Mouse (Mus musculus) kidney, embryonic 15.5 days (tissue): ENCODE measurements around the gene Itga3. TPM values are rescaled to one million over a fixed set of nuclear protein-coding genes. Genes with fewer than 3 reads are reported as not detected.

Source experiments
- ATAC-seq: fragments of 200-750 bp; cut with Nextera tagmentation; replicated peaks from 2 replicates; pipeline ENCODE4 v1.8.0; 2017; ENCODE audit warnings: moderate TSS enrichment; ENCODE audit not compliant: low FRiP score
- H3K27ac ChIP-seq: fragments of 300-500 bp; sonication (generic); 2 replicates; pipeline ENCODE4 v1.5.1; 2015; ENCODE audit warnings: mild to moderate bottlenecking, inconsistent platforms
- H3K27me3 ChIP-seq: fragments of 300-500 bp; sonication (generic); 2 replicates; pipeline ENCODE4 v1.6.1; 2015; ENCODE audit warnings: inconsistent platforms
- H3K36me3 ChIP-seq: fragments of 300-500 bp; sonication (generic); 2 replicates; pipeline ENCODE4 v1.6.1; 2015; ENCODE audit warnings: inconsistent platforms
- H3K4me1 ChIP-seq: fragments of 300-500 bp; sonication (generic); 2 replicates; pipeline ENCODE4 v1.6.1; 2015; ENCODE audit warnings: inconsistent platforms
- H3K4me2 ChIP-seq: fragments of 300-500 bp; sonication (generic); 2 replicates; pipeline ENCODE4 v1.6.1; 2015; ENCODE audit warnings: moderate library complexity, mild to moderate bottlenecking, inconsistent platforms
- H3K4me3 ChIP-seq: fragments of 300-500 bp; sonication (generic); replicated peaks from 2 replicates; pipeline ENCODE4 v1.5.1; 2015; ENCODE audit warnings: mild to moderate bottlenecking, inconsistent platforms
- H3K9ac ChIP-seq: fragments of 300-500 bp; sonication (generic); 2 replicates; pipeline ENCODE4 v1.6.1; 2015; ENCODE audit warnings: mild to moderate bottlenecking, inconsistent platforms
- H3K9me3 ChIP-seq: fragments of 300-500 bp; sonication (generic); replicated peaks from 2 replicates; pipeline ENCODE4 v1.6.1; 2016; ENCODE audit warnings: inconsistent platforms
- WGBS: fragments of 180-500 bp; shearing (Covaris S2); methylation state at CpG from one replicate; pipeline ENCODE4 v1.1.7; 2015; ENCODE audit warnings: mixed read lengths; 5-methylcytosine and 5-hydroxymethylcytosine counted together
- polyA plus RNA-seq: library from polyadenylated mRNA; unstranded; fragments of >200 nt; fragmentation: Nextera tagmentation; extraction: Ambion mirVana; gene quantifications from 2 replicates; pipeline ENCODE4 v1.2.1, GENCODE M21; 2015

Itga3 gene
- polyA plus RNA-seq, result 21.0 and 22.9 TPM in 2 replicates

DNA sequence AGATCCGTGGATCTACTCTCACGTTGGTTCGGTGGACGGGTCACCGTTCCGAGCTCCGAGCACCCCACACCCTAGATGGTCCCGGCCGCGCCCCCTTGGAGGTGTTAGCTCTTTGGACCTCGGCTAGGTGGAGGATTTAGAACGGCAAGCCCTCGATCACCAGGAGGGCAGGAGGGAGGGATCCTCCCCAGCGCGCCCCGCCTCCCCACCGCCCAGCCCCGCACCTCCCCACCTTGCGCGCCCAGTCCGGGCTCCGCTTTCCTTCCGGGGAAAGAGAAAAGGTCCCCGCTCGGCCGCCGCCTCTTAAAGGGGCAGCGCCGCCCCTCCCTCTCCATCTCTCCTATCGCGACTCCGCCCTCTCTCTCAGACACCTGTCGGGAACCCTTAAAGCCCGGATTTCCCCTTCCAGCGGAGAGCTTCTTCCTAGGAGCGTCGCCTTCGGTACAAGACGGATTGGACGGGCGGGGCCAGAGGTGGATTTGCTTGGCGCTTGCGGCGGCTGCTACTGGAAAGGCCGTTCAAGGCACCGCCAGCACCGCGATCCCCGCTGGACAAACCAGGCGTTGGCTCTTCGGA, at the start of gene Itga3:
Itga3 (minus strand) TSS at position 266 of the 576 bp plus-strand sequence.
- under 1% methylated on average over 47 of the region's 51 CpGs for WGBS
- ATAC-seq, result peak; percentile 66

GRCm38 (mm10) chr11:95125366-95125948, 48.9 kb upstream of the Itga3 start:
- WGBS, result 14% methylated on average over 7 of the region's 7 CpGs
- H3K9me3 ChIP-seq, result no peaks in the 10 kb centered on the region
- peak; percentile 59 for ATAC-seq

More for the DNA sequence above, at the start of gene Itga3:
- Histone ChIP-seq H3K27me3 (peaks cover 27% of the 10 kb centered on the region), H3K27ac (peak within 1 kb of the TSS; percentile 90), H3K4me1 (peaks cover 95% of the 10 kb centered on the region), H3K9me3 (no peaks in the 10 kb centered on the region), H3K36me3 (no peaks in the 10 kb centered on the region), H3K4me2 (peak within 1 kb of the TSS; percentile 98), H3K9ac (peak within 1 kb of the TSS; percentile 78), H3K4me3 (peak within 1 kb of the TSS; percentile 74)

GRCm38 (mm10) chr11:95122100-95122489, 45.5 kb upstream of the Itga3 start:
- peaks cover 49% of the 10 kb centered on the region for H3K4me1 ChIP-seq
- no peak overlapping the region; the same call in 1 of the 2 replicates for H3K4me3 ChIP-seq
- WGBS, result 53% methylated on average over 6 of the region's 6 CpGs
- H3K4me2 ChIP-seq, result no peak overlapping the region; the same call in 1 of the 2 replicates
- no peaks in the 10 kb centered on the region for H3K36me3 ChIP-seq
- no peak for ATAC-seq
- H3K27me3 ChIP-seq, result peaks cover 88% of the 10 kb centered on the region
- H3K27ac ChIP-seq, result no peak overlapping the region
- no peak overlapping the region for H3K9ac ChIP-seq
- H3K9me3 ChIP-seq, result no peaks in the 10 kb centered on the region

More at GRCm38 (mm10) chr11:95125366-95125948, 48.9 kb upstream of the Itga3 start:
- no peak overlapping the region for H3K27ac ChIP-seq
- H3K27me3 ChIP-seq, result peaks cover 84% of the 10 kb centered on the region
- no peak overlapping the region for H3K9ac ChIP-seq
- no peak overlapping the region for H3K4me2 ChIP-seq
- H3K4me1 ChIP-seq, result peaks cover 40% of the 10 kb centered on the region
- no peak overlapping the region for H3K4me3 ChIP-seq
- H3K36me3 ChIP-seq, result no peaks in the 10 kb centered on the region

DNA sequence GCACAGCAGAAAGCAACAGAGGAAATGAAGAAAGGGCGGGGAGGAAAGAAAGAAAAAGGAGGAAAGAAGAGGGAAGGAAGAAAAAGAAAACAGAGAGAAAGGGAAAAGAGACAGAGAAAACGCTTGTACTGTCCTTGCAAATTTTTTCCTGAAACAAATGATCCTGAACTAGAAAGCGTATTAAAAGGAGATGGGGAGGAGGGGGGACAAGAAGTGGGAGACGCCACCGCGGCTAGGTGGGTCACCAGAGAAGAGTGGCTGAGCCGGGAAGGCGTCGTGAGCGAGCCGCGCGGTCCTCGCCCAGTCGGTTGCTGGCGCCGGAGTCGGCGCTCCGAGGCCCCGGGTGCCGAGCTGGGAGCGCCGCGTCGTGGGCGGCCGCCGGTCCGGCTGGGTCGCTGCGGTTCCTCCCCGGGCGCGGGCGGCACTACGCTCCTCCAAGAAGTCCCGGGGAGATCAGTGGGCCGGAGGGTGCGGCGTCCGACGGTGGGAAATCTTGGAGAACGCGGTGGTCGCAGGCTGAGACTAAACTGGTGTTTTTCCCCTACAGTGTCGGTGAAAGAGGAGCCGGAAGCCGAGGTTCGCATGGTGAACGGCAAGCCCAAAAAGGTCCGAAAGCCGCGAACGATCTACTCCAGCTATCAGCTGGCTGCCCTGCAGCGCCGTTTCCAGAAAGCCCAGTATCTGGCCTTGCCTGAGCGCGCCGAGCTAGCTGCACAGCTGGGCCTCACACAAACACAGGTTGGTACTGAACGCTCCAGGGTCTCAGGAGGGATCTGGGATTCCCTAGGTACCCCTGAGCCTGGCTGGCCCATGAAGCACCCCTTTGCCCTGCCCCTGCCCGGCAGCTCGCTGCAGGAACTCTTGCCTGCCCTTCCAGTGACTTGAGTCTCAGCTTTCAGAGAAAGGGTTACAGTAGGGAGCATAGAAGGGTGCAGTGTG, 44.8 kb upstream of the Itga3 start:
- WGBS, result 2% methylated on average over 63 of the region's 63 CpGs
- Histone ChIP-seq H3K4me3 (peak overlapping the region; percentile 46), H3K4me2 (peak overlapping the region; percentile 78), H3K27ac (no peak overlapping the region), H3K4me1 (peaks cover 42% of the 10 kb centered on the region), H3K36me3 (no peaks in the 10 kb centered on the region), H3K9ac (peak overlapping the region; percentile 14; the same call in 1 of the 2 replicates), H3K27me3 (peaks cover 84% of the 10 kb centered on the region), H3K9me3 (no peaks in the 10 kb centered on the region)
- no peak for ATAC-seq

- H3K27ac ChIP-seq, result no peak overlapping the region
- H3K27me3 ChIP-seq, result peaks cover 82% of the 10 kb centered on the region
- no peaks in the 10 kb centered on the region for H3K9me3 ChIP-seq
- H3K4me3 ChIP-seq, result peak overlapping the region; percentile 46
- 0 out of 2 replicates have a peak overlapping the region, but pooled peaks have one; percentile 10 for H3K9ac ChIP-seq
- under 1% methylated on average over 21 of the region's 21 CpGs for WGBS
- no peaks in the 10 kb centered on the region for H3K36me3 ChIP-seq
- H3K4me1 ChIP-seq, result peaks cover 34% of the 10 kb centered on the region
- H3K4me2 ChIP-seq, result peak overlapping the region; percentile 78
- ATAC-seq, result no peak
Observed at GRCm38 (mm10) chr11:95120633-95121020, 44.0 kb upstream of the Itga3 start.

DNA sequence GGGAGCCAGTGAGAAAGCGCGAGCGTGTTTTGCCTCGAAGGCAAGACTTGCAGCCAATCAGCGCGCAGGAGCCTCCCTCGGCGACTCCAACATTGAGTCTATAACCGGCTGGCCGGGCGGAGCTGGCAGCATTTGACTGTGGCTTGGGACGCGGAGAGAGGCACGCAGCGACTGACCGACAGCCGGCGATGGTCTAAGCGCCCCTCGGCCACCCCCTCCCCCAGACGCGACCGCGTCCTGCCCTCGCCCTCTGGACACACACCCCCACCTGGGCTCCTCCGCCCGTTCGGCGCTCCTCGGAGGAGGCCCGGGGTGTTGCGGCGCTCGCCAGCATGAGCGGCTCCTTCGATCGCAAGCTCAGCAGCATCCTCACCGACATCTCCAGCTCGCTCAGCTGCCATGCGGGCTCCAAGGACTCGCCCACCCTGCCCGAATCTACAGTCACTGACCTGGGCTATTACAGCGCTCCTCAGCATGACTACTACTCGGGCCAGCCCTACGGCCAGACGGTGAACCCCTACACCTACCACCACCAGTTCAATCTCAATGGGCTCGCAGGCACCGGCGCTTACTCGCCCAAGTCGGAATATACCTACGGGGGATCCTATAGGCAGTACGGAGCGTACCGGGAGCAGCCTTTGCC, 43.5 kb upstream of the Itga3 start, which contains the start of gene Dlx3:
Dlx3 (plus strand) TSS at position 130 of the 643 bp plus-strand sequence.
- H3K27me3 ChIP-seq, result peaks cover 78% of the 10 kb centered on the region
- peak within 1 kb of the TSS; percentile 78 for H3K4me2 ChIP-seq
- WGBS, result under 1% methylated on average over 55 of the region's 55 CpGs
- H3K9me3 ChIP-seq, result no peaks in the 10 kb centered on the region
- H3K36me3 ChIP-seq, result no peaks in the 10 kb centered on the region
- H3K9ac ChIP-seq, result 0 out of 2 replicates have a peak within 1 kb of the TSS, but pooled peaks have one; percentile 10
- H3K4me1 ChIP-seq, result peaks cover 29% of the 10 kb centered on the region
- no peak within 1 kb of the TSS for H3K27ac ChIP-seq
- H3K4me3 ChIP-seq, result peak within 1 kb of the TSS; percentile 46
- peak; percentile 38 for ATAC-seq

- H3K27ac ChIP-seq, result no peak overlapping the region
- ATAC-seq, result peak; percentile 40; the same call in 1 of the 2 replicates
- 0 out of 2 replicates have a peak overlapping the region, but pooled peaks have one; percentile 8 for H3K4me2 ChIP-seq
- peaks cover 29% of the 10 kb centered on the region for H3K4me1 ChIP-seq
- H3K9me3 ChIP-seq, result no peaks in the 10 kb centered on the region
- H3K9ac ChIP-seq, result no peak overlapping the region
- H3K36me3 ChIP-seq, result no peaks in the 10 kb centered on the region
- 2% methylated on average over 8 of the region's 8 CpGs for WGBS
- H3K27me3 ChIP-seq, result peaks cover 64% of the 10 kb centered on the region
- no peak overlapping the region for H3K4me3 ChIP-seq
Observed at GRCm38 (mm10) chr11:95118505-95118904, 41.9 kb upstream of the Itga3 start.

GRCm38 (mm10) chr11:95117030-95117429, 40.4 kb upstream of the Itga3 start:
- H3K9me3 ChIP-seq, result no peaks in the 10 kb centered on the region
- H3K27ac ChIP-seq, result no peak overlapping the region
- H3K9ac ChIP-seq, result no peak overlapping the region
- H3K4me1 ChIP-seq, result peaks cover 29% of the 10 kb centered on the region
- H3K27me3 ChIP-seq, result peaks cover 49% of the 10 kb centered on the region
- WGBS, result 3% methylated on average over 6 of the region's 6 CpGs
- peak; percentile 64 for ATAC-seq
- H3K36me3 ChIP-seq, result no peaks in the 10 kb centered on the region
- no peak overlapping the region for H3K4me3 ChIP-seq
- H3K4me2 ChIP-seq, result no peak overlapping the region

DNA sequence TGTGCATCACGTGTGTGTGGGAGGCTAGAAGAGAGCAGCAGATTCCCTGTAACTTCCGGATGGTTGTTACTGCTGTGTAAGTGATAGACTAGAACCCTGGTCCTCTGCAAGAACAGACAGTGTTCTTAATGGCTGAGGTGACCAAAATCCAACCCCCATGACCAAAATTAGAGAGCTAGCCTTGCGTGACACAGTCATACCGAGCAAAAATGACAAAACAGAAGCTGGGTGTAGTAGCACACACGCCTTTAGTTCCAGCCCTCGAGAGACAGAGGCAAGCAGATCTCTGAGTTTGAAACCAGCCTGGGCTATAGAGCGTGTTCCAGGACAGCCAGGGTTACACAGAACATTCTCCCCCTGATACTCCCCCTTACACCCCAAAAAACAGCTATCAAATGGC, 33.5 kb upstream of the Itga3 start:
- Histone ChIP-seq H3K9ac (no peak overlapping the region), H3K9me3 (no peaks in the 10 kb centered on the region), H3K27me3 (no peaks in the 10 kb centered on the region), H3K4me2 (no peak overlapping the region), H3K4me1 (peaks cover 19% of the 10 kb centered on the region), H3K36me3 (no peaks in the 10 kb centered on the region), H3K4me3 (no peak overlapping the region), H3K27ac (no peak overlapping the region)
- ATAC-seq, result no peak
- 75% methylated on average over 7 of the region's 7 CpGs for WGBS

DNA sequence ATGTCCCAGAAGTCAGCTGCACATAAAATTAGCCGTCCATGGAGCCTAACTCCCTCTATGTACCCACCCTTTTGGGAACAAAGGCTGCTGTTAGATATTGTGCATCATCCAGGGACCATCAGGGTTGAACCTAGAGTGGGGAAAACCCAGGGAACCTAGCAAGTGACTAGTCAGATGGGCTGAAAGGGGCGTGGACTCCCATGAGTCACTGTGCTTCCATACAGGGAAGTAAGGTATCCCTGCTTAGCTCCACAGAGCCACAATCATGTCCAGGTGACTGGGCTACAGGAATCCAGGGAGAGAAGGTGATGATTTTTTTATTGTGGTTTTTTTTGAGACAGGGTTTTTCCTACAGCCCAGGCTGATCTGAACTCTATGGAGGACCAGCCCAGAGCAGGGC, 32.4 kb upstream of the Itga3 start:
- Histone ChIP-seq H3K4me3 (no peak overlapping the region), H3K27ac (no peak overlapping the region), H3K27me3 (no peaks in the 10 kb centered on the region), H3K4me2 (no peak overlapping the region), H3K4me1 (peaks cover 29% of the 10 kb centered on the region), H3K9me3 (no peaks in the 10 kb centered on the region), H3K36me3 (no peaks in the 10 kb centered on the region), H3K9ac (no peak overlapping the region)
- 75% methylated on average over 2 of the region's 2 CpGs for WGBS
- ATAC-seq, result no peak

DNA sequence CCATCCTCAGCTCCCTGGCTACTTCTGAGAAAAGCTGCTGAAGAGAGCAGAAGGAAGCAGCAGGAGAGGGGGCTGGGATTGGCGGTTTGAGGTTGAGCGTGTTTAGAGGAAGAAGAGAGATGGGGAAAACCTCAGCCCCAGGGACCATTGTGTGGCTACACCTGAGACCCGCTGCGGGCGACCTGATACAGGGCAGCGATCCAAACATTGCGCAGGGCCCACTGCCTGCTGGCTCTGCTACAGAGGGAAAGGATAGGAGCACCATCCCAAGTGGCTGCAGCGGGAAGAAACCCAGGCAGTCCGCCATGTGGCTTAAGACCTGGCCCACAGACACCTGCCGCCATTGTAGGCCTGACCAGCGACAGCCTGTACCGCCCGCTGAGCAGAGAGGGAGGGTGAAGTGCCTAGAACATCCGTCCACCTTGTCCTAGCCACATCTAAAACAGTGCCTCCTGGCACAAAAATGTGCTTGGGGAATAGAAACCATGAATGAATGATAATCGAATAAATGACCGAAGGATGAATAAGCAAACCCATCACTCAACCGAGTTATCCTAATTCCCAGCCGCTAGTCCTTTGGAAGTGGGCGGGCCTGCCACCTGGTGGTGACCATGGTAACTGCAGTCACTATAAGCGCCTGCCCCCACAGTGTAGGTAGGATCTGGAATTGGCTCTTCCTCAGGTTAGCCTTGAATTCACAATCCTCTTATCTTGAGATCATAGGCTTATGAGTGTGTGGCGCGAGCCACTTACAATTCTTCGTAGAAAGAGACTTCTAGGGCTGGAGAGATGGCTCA, 30.0 kb upstream of the Itga3 start:
- Histone ChIP-seq H3K9me3 (no peaks in the 10 kb centered on the region), H3K36me3 (no peaks in the 10 kb centered on the region), H3K4me1 (peaks cover 35% of the 10 kb centered on the region), H3K4me3 (no peak overlapping the region), H3K9ac (no peak overlapping the region), H3K27me3 (no peaks in the 10 kb centered on the region), H3K27ac (peak overlapping the region; percentile 74; the same call in 1 of the 2 replicates), H3K4me2 (no peak overlapping the region)
- 0 out of 2 replicates have a peak, but pooled peaks have one; percentile 15 for ATAC-seq
- WGBS, result 38% methylated on average over 23 of the region's 23 CpGs
